In genomic region chr5:142445709-142446108, GRCm38 (mm10) we compare ENCODE assay signal across 9 mouse cellular contexts. TPM values are rescaled to one million over a fixed set of nuclear protein-coding genes. Genes with fewer than 3 reads are reported as not detected.
DNase-seq lines count a peak whose midpoint lies in the region; ATAC-seq and TF ChIP-seq lines count a peak whose summit lies in the region.
"Had no signal": no experiment of that assay in that cellular context is flagged by ENCODE, and none has a peak within 500 bp of the region (broad histone marks: within the 10 kb centered on the region; RNA-seq: fewer than 3 reads in every experiment).

No protein-coding gene starts in this region.

- no peak overlapping the region for H3K4me3 ChIP-seq in heart, embryonic 16.5 days (ENCODE audit: low read length)
- no peak overlapping the region for H3K4me3 ChIP-seq in heart, adult 2 months
- H3K4me3 ChIP-seq in hindbrain, embryonic 11.5 days (ENCODE audit: low read depth, low read length), result no peak overlapping the region
- H3K4me3 ChIP-seq in midbrain, embryonic 15.5 days, result no peak overlapping the region

- intact Hi-C loops in heart, adult 2 months (cut with DNase I), result loop anchor here (5.0 kb wide), 2 partner anchors 458 to 1598 kb away; no protein-coding TSS in a partner anchor

- no peak overlapping the region for H3K4me2 ChIP-seq in heart, embryonic 16.5 days (ENCODE audit: low read depth, low read length)
- H3K4me2 ChIP-seq in hindbrain, embryonic 11.5 days (replicated peaks; ENCODE audit: low read depth, low read length), result no peak overlapping the region
- no peak overlapping the region for H3K4me2 ChIP-seq in midbrain, embryonic 15.5 days

- TF ChIP-seq POLR2A in heart, adult 2 months (IDR thresholded peaks at IDR 0.05; ENCODE audit: insufficient read depth, low read depth, low read length), result no peak

- WGBS in heart, embryonic 16.5 days, result 48% methylated on average over 8 of the region's 8 CpGs
- WGBS in heart, adult 2 months, result 67% methylated on average over 8 of the region's 8 CpGs
- WGBS in hindbrain, embryonic 11.5 days, result 47% methylated on average over 8 of the region's 8 CpGs
- WGBS in midbrain, embryonic 15.5 days, result 35% methylated on average over 8 of the region's 8 CpGs

- no peaks in the 10 kb centered on the region for H3K27me3 ChIP-seq in heart, embryonic 16.5 days (ENCODE audit: control insufficient read depth, insufficient read depth, low read length)
- H3K27me3 ChIP-seq in heart, adult 2 months (ENCODE audit: control insufficient read depth, insufficient read depth, low read length), result no peaks in the 10 kb centered on the region
- H3K27me3 ChIP-seq in hindbrain, embryonic 11.5 days (ENCODE audit: control insufficient read depth, insufficient read depth, low read length), result no peaks in the 10 kb centered on the region
- no peaks in the 10 kb centered on the region for H3K27me3 ChIP-seq in midbrain, embryonic 15.5 days (replicated peaks)

- H3K4me1 ChIP-seq in heart, embryonic 16.5 days (ENCODE audit: control insufficient read depth, insufficient read depth, low read length), result peaks cover 44% of the 10 kb centered on the region
- peaks cover 21% of the 10 kb centered on the region for H3K4me1 ChIP-seq in heart, adult 2 months (ENCODE audit: control insufficient read depth, insufficient read depth, low read length)
- H3K4me1 ChIP-seq in hindbrain, embryonic 11.5 days (replicated peaks; ENCODE audit: control insufficient read depth, insufficient read depth, low read length), result peaks cover 17% of the 10 kb centered on the region
- peaks cover 29% of the 10 kb centered on the region for H3K4me1 ChIP-seq in midbrain, embryonic 15.5 days

- no peak for DNase-seq in heart, adult 2 months
- peak; percentile 81 for DNase-seq in R1 (ENCODE audit: low read depth, low spot score)
- DNase-seq in hindbrain, embryonic 11.5 days (ENCODE audit: low spot score), result peak; percentile 48
- no peak for DNase-seq in right cerebral cortex, adult 18-20 months
- no peak for DNase-seq in kidney, postnatal 14 days
- DNase-seq in gastrocnemius, postnatal 4 days (ENCODE audit: low spot score in 2 of 2), result no peak

- peaks cover 4% of the 10 kb centered on the region for H3K79me2 ChIP-seq in heart, adult 2 months (replicated peaks; ENCODE audit: control insufficient read depth, insufficient read depth, low read length)

- no peak overlapping the region; the same call in 1 of the 2 replicates for H3K27ac ChIP-seq in heart, embryonic 16.5 days (ENCODE audit: low read length)
- H3K27ac ChIP-seq in heart, adult 2 months, result no peak overlapping the region
- H3K27ac ChIP-seq in hindbrain, embryonic 11.5 days (ENCODE audit: low read depth, low read length), result no peak overlapping the region
- no peak overlapping the region for H3K27ac ChIP-seq in midbrain, embryonic 15.5 days
- H3K27ac ChIP-seq: macrophage had no signal

- TF ChIP-seq EP300 in heart, adult 2 months (IDR thresholded peaks at IDR 0.05; ENCODE audit: insufficient read depth, low read depth, low read length), result no peak

- no peak for TF ChIP-seq CTCF in heart, adult 2 months (IDR thresholded peaks at IDR 0.05)

- H3K9me3 ChIP-seq in heart, embryonic 16.5 days (replicated peaks; ENCODE audit: control insufficient read depth, low read length), result no peaks in the 10 kb centered on the region
- H3K9me3 ChIP-seq in hindbrain, embryonic 11.5 days (ENCODE audit: control insufficient read depth, low read length), result no peaks in the 10 kb centered on the region
- H3K9me3 ChIP-seq in midbrain, embryonic 15.5 days, result no peaks in the 10 kb centered on the region

- H3K9ac ChIP-seq in heart, embryonic 16.5 days (ENCODE audit: low read length), result 0 out of 2 replicates have a peak overlapping the region, but pooled peaks have one; percentile 0
- H3K9ac ChIP-seq in heart, adult 2 months (ENCODE audit: low read depth, low read length), result no peak overlapping the region
- no peak overlapping the region for H3K9ac ChIP-seq in hindbrain, embryonic 11.5 days (ENCODE audit: low read depth, low read length)
- H3K9ac ChIP-seq in midbrain, embryonic 15.5 days, result 0 out of 2 replicates have a peak overlapping the region, but pooled peaks have one; percentile 13

- ATAC-seq in heart, embryonic 16.5 days (replicated peaks; ENCODE audit: extremely low read depth, insufficient read depth, low FRiP score), result no peak
- no peak for ATAC-seq in hindbrain, embryonic 11.5 days (ENCODE audit: low FRiP score)
- ATAC-seq in midbrain, embryonic 15.5 days (replicated peaks), result no peak

- H3K36me3 ChIP-seq in heart, embryonic 16.5 days (ENCODE audit: control insufficient read depth, insufficient read depth), result peaks cover 16% of the 10 kb centered on the region; the same call in 1 of the 2 replicates
- no peaks in the 10 kb centered on the region; the same call in 1 of the 2 replicates for H3K36me3 ChIP-seq in heart, adult 2 months (ENCODE audit: control insufficient read depth, insufficient read depth, low read length)
- no peaks in the 10 kb centered on the region for H3K36me3 ChIP-seq in hindbrain, embryonic 11.5 days (ENCODE audit: control insufficient read depth, insufficient read depth, low read length)
- 0 out of 2 replicates have a peak, but pooled peaks cover 3% of the 10 kb centered on the region for H3K36me3 ChIP-seq in midbrain, embryonic 15.5 days (replicated peaks)

RNA-seq across cellular contexts. Expression of gene Ap5z1, which starts 18.0 kb away (rescaled TPM):
- polyA plus RNA-seq in heart, embryonic 16.5 days (2015; fragmentation: Nextera tagmentation; extraction: Ambion mirVana), result 8.8 TPM in 2 replicates
- 1 to 10 TPM; 5.4 to 6.4 TPM for total RNA-seq in heart, adult 2 months (2021)
- 13.0 and 23.6 TPM in 2 replicates for polyA plus RNA-seq in heart, adult 2 months (2012; rRNA removed)
- 9.2 and 9.6 TPM in 2 replicates for polyA plus RNA-seq in hindbrain, embryonic 11.5 days (2014; fragmentation: Nextera tagmentation; extraction: Ambion mirVana)
- 13.7 and 14.2 TPM in 2 replicates for polyA plus RNA-seq in midbrain, embryonic 15.5 days (2015; fragmentation: Nextera tagmentation; extraction: Ambion mirVana)
- 1 to 10 TPM; 7.3 to 8.1 TPM for total RNA-seq in gastrocnemius, postnatal 4 days (2021)

RNA-seq across cellular contexts. Expression of gene Foxk1, which starts 44.4 kb away (rescaled TPM):
- 2.5 and 4.7 TPM in 2 replicates for polyA plus RNA-seq in heart, embryonic 16.5 days (2015; fragmentation: Nextera tagmentation; extraction: Ambion mirVana)
- 10 to 100 TPM; 13.2 to 13.8 TPM for total RNA-seq in heart, adult 2 months (2021)
- 9.2 and 9.5 TPM in 2 replicates for polyA plus RNA-seq in heart, adult 2 months (2012; rRNA removed)
- polyA plus RNA-seq in hindbrain, embryonic 11.5 days (2014; fragmentation: Nextera tagmentation; extraction: Ambion mirVana), result 4.0 and 4.1 TPM in 2 replicates
- 6.9 and 8.1 TPM in 2 replicates for polyA plus RNA-seq in midbrain, embryonic 15.5 days (2015; fragmentation: Nextera tagmentation; extraction: Ambion mirVana)
- total RNA-seq in gastrocnemius, postnatal 4 days (2021), result 10 to 100 TPM; 26.6 to 27.9 TPM

Comparison
In these comparisons a context has a peak if more than half of its experiments do, and no peak if none do; other contexts are left out.
1. H3K9ac ChIP-seq: peak in heart, embryonic 16.5 days (single experiment) and midbrain, embryonic 15.5 days (single experiment); none in heart, adult 2 months (single experiment) and hindbrain, embryonic 11.5 days (single experiment).
2. DNase-seq: peak in R1 (single experiment) and hindbrain, embryonic 11.5 days (single experiment); none in heart, adult 2 months (0 of 2), right cerebral cortex, adult 18-20 months (single experiment), kidney, postnatal 14 days (single experiment) and gastrocnemius, postnatal 4 days (0 of 2).